Mouse (Mus musculus) neural tube, embryonic 10.5 days (tissue): ENCODE results near the gene Gm20479.

Experiments used
- DNase-seq: peaks from one replicate; pipeline ENCODE4 v3.0.0-alpha.2; 2017; ENCODE audit warnings: low spot score; ENCODE audit errors: extremely low spot score

Gene Gm20479

GRCm38 (mm10) chr7:27356861-27357594, at the start of gene Gm20479:
Gm20479 (minus strand) TSS chr7:27357419.
- peak; percentile 44 for DNase-seq

- DNase-seq: no peak
Measured at GRCm38 (mm10) chr7:27406481-27406880, 49.3 kb upstream of the Gm20479 start.

- DNase-seq: no peak
Measured at GRCm38 (mm10) chr7:27404203-27404942, 47.2 kb upstream of the Gm20479 start.

- DNase-seq: peak; percentile 61
Measured at GRCm38 (mm10) chr7:27402675-27403074, 45.5 kb upstream of the Gm20479 start.

GRCm38 (mm10) chr7:27400545-27400944, 43.3 kb upstream of the Gm20479 start:
- DNase-seq: no peak

GRCm38 (mm10) chr7:27397048-27397949, 40.1 kb upstream of the Gm20479 start:
- no peak for DNase-seq

- peak; percentile 57 for DNase-seq
Measured at GRCm38 (mm10) chr7:27396184-27397047, 39.2 kb upstream of the Gm20479 start.

- DNase-seq: no peak
Measured at GRCm38 (mm10) chr7:27395521-27396183, 38.4 kb upstream of the Gm20479 start.

- DNase-seq: no peak
Measured at GRCm38 (mm10) chr7:27391416-27391815, 34.2 kb upstream of the Gm20479 start.

- DNase-seq: no peak
Measured at GRCm38 (mm10) chr7:27389213-27389612, 32.0 kb upstream of the Gm20479 start.

GRCm38 (mm10) chr7:27384731-27385130, 27.5 kb upstream of the Gm20479 start:
- no peak for DNase-seq

- DNase-seq: no peak
Measured at GRCm38 (mm10) chr7:27384134-27384533, 26.9 kb upstream of the Gm20479 start.

GRCm38 (mm10) chr7:27383233-27383632, 26.0 kb upstream of the Gm20479 start:
- DNase-seq: no peak

GRCm38 (mm10) chr7:27381560-27381959, 24.3 kb upstream of the Gm20479 start:
- DNase-seq: no peak

- DNase-seq: no peak
Measured at GRCm38 (mm10) chr7:27381009-27381408, 23.8 kb upstream of the Gm20479 start.

- DNase-seq: no peak
Measured at GRCm38 (mm10) chr7:27379836-27380235, 22.6 kb upstream of the Gm20479 start.

GRCm38 (mm10) chr7:27378431-27378830, 21.2 kb upstream of the Gm20479 start:
- DNase-seq: no peak

GRCm38 (mm10) chr7:27375274-27375673, 18.1 kb upstream of the Gm20479 start:
- no peak for DNase-seq

- peak; percentile 48 for DNase-seq
Measured at GRCm38 (mm10) chr7:27371715-27372462, 14.7 kb upstream of the Gm20479 start.
